Mouse (Mus musculus): ENCODE data around the gene Plcz1. TPM values are rescaled to one million over a fixed set of nuclear protein-coding genes. Genes with fewer than 3 reads are reported as not detected.

The Plcz1 gene
- polyA plus RNA-seq, 1 experiment from 2014 or later = 0.27 TPM

DNA sequence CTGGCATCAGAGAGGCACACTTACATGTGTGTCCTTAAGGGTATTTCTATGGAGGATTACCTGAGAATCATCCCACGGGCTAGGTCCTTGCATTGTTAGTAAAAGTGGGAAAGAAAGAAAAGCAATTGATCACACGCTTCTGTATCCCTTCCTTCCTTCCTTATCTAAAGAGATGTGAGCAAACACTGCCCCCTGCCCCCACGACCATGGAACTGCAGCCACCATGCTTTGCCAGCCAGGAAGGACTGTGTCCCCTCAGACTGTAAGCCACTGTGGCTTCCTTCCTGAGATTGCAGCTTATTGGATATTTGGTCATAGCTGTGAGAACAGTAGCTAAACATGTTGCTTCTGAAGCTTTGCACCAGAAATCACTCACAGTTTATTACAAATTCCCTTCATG, 36.1 kb downstream of the Plcz1 start:
- 70% methylated on average over 3 of the region's 3 CpGs for whole genome bisulfite sequencing (ENCODE audit: insufficient replicate concordance)
- H3K36me3 ChIP-seq (ENCODE audit: control insufficient read depth, insufficient read depth, low read length) = no peaks in the 10 kb centered on the region
- no peak overlapping the region for H3K4me3 ChIP-seq (ENCODE audit: low read depth, low read length)
- H3K27me3 ChIP-seq (ENCODE audit: control insufficient read depth, insufficient read depth, low read length) = no peaks in the 10 kb centered on the region
- no peak overlapping the region for H3K27ac ChIP-seq (ENCODE audit: low read depth, low read length)
- H3K9ac ChIP-seq (ENCODE audit: low read depth, low read length) = no peak overlapping the region
- H3K4me1 ChIP-seq (ENCODE audit: control insufficient read depth, insufficient read depth, low read length) = no peaks in the 10 kb centered on the region
- H3K9me3 ChIP-seq (replicated peaks; ENCODE audit: control insufficient read depth, low read length) = no peaks in the 10 kb centered on the region
- H3K4me2 ChIP-seq = no peak overlapping the region
- no peak for ATAC-seq (replicated peaks; ENCODE audit: insufficient number of reproducible peaks, low FRiP score, low TSS enrichment)

DNA sequence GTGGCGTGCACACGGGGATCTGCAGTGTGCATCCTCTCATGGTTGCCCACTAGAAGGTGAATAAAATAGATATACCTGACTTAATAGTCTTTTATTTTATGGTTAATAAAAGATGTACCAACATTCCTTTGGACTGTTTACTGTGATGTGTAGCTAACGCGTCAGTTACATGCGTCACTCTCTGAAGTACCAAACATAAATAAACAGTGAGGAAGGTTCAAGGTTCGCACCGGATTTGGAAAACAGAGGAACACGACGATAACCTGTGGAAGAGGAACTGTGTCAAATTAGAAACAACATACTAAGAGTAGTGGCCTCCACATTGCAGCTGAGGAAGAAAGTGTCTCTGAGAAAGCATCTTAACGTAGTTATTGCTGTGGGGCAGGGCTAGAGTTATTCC, 51.7 kb downstream of the Plcz1 start:
- no peaks in the 10 kb centered on the region for H3K27me3 ChIP-seq (ENCODE audit: control insufficient read depth, insufficient read depth, low read length)
- ATAC-seq (replicated peaks; ENCODE audit: insufficient number of reproducible peaks, low FRiP score, low TSS enrichment) = no peak
- H3K9me3 ChIP-seq (replicated peaks; ENCODE audit: control insufficient read depth, low read length) = no peaks in the 10 kb centered on the region
- WGBS (ENCODE audit: insufficient replicate concordance) = 72% methylated on average over 10 of the region's 10 CpGs
- no peak overlapping the region for H3K4me2 ChIP-seq
- no peak overlapping the region for H3K9ac ChIP-seq (ENCODE audit: low read depth, low read length)
- H3K36me3 ChIP-seq (ENCODE audit: control insufficient read depth, insufficient read depth, low read length) = no peaks in the 10 kb centered on the region
- no peak overlapping the region for H3K4me3 ChIP-seq (ENCODE audit: low read depth, low read length)
- H3K27ac ChIP-seq (ENCODE audit: low read depth, low read length) = no peak overlapping the region
- H3K4me1 ChIP-seq (ENCODE audit: control insufficient read depth, insufficient read depth, low read length) = no peaks in the 10 kb centered on the region

DNA sequence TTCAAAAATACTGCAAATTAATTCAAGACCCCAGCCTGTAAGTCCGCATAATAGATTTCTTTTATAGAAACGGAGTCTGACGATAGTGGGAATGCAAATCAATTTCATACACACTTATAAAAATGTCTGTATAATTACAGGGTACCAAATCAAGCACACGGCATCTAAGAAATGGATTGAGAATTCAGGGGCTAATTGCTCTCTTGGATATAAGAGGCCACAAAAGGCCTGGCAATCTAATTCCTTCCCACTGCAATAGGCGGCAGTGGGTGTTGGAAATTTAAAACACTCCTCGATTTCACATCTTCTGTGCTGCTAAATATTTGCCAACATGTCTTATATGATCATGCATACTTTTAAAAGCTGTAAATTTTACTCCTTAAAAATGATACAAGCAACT, 52.2 kb downstream of the Plcz1 start:
- Histone ChIP-seq H3K9ac (ENCODE audit: low read depth, low read length) (no peak overlapping the region), H3K4me3 (ENCODE audit: low read depth, low read length) (no peak overlapping the region), H3K27me3 (ENCODE audit: control insufficient read depth, insufficient read depth, low read length) (no peaks in the 10 kb centered on the region), H3K27ac (ENCODE audit: low read depth, low read length) (no peak overlapping the region), H3K4me1 (ENCODE audit: control insufficient read depth, insufficient read depth, low read length) (no peaks in the 10 kb centered on the region), H3K36me3 (ENCODE audit: control insufficient read depth, insufficient read depth, low read length) (no peaks in the 10 kb centered on the region), H3K9me3 (replicated peaks; ENCODE audit: control insufficient read depth, low read length) (no peaks in the 10 kb centered on the region), H3K4me2 (no peak overlapping the region)
- WGBS (ENCODE audit: insufficient replicate concordance) = 86% methylated on average over 6 of the region's 6 CpGs
- ATAC-seq (replicated peaks; ENCODE audit: insufficient number of reproducible peaks, low FRiP score, low TSS enrichment) = no peak

DNA sequence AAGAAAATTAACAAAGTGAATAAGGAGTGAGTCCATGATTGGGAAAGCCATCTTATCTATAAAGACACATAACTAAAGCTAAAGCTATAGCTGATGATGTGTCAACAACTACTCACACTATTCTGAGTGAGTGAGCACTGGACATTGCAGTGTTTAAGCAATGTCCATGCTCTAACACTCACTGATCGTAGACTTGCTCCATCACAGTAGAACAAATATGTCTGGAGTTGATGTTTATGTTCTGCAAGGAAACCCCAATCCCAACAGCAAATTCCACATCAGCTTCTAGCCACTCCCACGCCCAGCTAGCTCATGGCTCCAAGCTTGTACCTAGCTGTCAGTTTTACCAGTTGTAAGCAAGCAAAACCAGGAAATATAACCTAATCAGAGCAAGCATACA, 54.7 kb downstream of the Plcz1 start:
- H3K4me3 ChIP-seq (ENCODE audit: low read depth, low read length) = no peak overlapping the region
- H3K9ac ChIP-seq (ENCODE audit: low read depth, low read length) = no peak overlapping the region
- no peaks in the 10 kb centered on the region for H3K4me1 ChIP-seq (ENCODE audit: control insufficient read depth, insufficient read depth, low read length)
- no peak overlapping the region for H3K4me2 ChIP-seq
- ATAC-seq (replicated peaks; ENCODE audit: insufficient number of reproducible peaks, low FRiP score, low TSS enrichment) = no peak
- H3K36me3 ChIP-seq (ENCODE audit: control insufficient read depth, insufficient read depth, low read length) = no peaks in the 10 kb centered on the region
- no peak overlapping the region for H3K27ac ChIP-seq (ENCODE audit: low read depth, low read length)
- H3K9me3 ChIP-seq (replicated peaks; ENCODE audit: control insufficient read depth, low read length) = no peaks in the 10 kb centered on the region
- WGBS (ENCODE audit: insufficient replicate concordance) = 73% methylated on average over 2 of the region's 2 CpGs
- no peaks in the 10 kb centered on the region for H3K27me3 ChIP-seq (ENCODE audit: control insufficient read depth, insufficient read depth, low read length)

DNA sequence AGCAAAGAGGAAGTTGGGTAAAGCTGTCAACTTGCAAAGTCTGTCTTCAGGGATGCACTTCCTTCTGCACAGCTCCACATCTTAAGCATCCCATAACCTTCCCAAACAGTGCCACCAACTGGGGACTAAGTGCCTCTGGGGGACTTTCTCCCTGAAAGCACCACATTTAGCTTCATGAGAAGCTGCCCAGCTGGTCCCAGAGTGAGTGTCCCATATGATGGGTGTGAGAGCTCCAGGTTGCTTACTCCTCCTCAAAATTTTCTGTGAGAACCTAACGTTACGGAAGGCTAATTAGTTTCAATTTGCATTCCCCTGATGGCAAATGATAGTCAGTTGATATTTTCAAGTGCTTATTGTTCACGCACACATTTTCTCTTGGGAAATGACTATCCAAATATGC, 57.2 kb downstream of the Plcz1 start:
- Histone ChIP-seq H3K27ac (ENCODE audit: low read depth, low read length) (no peak overlapping the region), H3K36me3 (ENCODE audit: control insufficient read depth, insufficient read depth, low read length) (no peaks in the 10 kb centered on the region), H3K9ac (ENCODE audit: low read depth, low read length) (no peak overlapping the region), H3K4me2 (no peak overlapping the region), H3K4me3 (ENCODE audit: low read depth, low read length) (no peak overlapping the region), H3K9me3 (replicated peaks; ENCODE audit: control insufficient read depth, low read length) (no peaks in the 10 kb centered on the region), H3K27me3 (ENCODE audit: control insufficient read depth, insufficient read depth, low read length) (no peaks in the 10 kb centered on the region), H3K4me1 (ENCODE audit: control insufficient read depth, insufficient read depth, low read length) (no peaks in the 10 kb centered on the region)
- 86% methylated on average over 3 of the region's 3 CpGs for WGBS (ENCODE audit: insufficient replicate concordance)
- no peak for ATAC-seq (replicated peaks; ENCODE audit: insufficient number of reproducible peaks, low FRiP score, low TSS enrichment)

DNA sequence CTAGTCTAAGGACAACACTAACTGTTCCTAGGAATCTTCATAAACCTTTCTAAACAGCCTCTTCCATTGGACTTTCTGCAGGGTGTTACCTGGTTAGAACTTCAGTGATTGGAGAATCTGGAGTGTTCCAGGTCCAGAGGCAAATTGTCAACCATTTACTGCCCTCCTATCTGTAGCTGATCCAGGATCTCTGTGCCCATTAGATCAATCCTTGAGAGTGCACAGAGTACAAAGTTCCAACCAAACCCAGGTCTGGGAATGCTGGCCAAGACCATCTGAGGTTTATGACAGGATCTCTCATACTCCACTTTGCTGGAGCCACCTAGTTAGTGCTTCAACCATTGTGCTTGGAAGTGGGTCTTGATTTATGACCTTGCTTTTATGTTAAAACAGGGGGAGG, 60.2 kb downstream of the Plcz1 start:
- Histone ChIP-seq H3K4me3 (ENCODE audit: low read depth, low read length) (no peak overlapping the region), H3K36me3 (ENCODE audit: control insufficient read depth, insufficient read depth, low read length) (no peaks in the 10 kb centered on the region), H3K4me2 (no peak overlapping the region), H3K9me3 (replicated peaks; ENCODE audit: control insufficient read depth, low read length) (no peaks in the 10 kb centered on the region), H3K9ac (ENCODE audit: low read depth, low read length) (no peak overlapping the region), H3K4me1 (ENCODE audit: control insufficient read depth, insufficient read depth, low read length) (no peaks in the 10 kb centered on the region), H3K27me3 (ENCODE audit: control insufficient read depth, insufficient read depth, low read length) (no peaks in the 10 kb centered on the region), H3K27ac (ENCODE audit: low read depth, low read length) (no peak overlapping the region)
- ATAC-seq (replicated peaks; ENCODE audit: insufficient number of reproducible peaks, low FRiP score, low TSS enrichment) = no peak

DNA sequence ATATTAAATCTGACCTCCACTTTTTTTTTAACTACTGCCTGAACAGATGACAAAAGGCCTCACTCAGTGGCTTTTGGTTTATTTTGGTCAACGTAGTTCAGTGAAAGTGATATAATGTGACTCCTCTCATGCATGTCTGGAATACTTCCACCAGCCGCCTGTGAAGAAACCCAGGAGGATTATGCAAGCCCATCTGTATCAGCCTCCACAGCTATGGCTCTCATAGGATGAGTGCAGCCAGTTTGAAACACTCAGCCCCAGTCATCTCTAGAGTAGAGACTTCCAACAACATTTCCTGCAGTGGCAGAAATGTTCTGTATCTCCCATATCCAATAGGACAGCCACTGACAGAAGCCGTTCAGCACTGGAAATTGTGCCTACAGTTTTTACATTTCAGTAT, 63.1 kb downstream of the Plcz1 start:
- WGBS (ENCODE audit: insufficient replicate concordance) = 38% methylated on average over 3 of the region's 3 CpGs
- no peak for ATAC-seq (replicated peaks; ENCODE audit: insufficient number of reproducible peaks, low FRiP score, low TSS enrichment)
- H3K36me3 ChIP-seq (ENCODE audit: control insufficient read depth, insufficient read depth, low read length) = no peaks in the 10 kb centered on the region
- no peak overlapping the region for H3K9ac ChIP-seq (ENCODE audit: low read depth, low read length)
- H3K4me3 ChIP-seq (ENCODE audit: low read depth, low read length) = no peak overlapping the region
- no peak overlapping the region for H3K27ac ChIP-seq (ENCODE audit: low read depth, low read length)
- no peaks in the 10 kb centered on the region for H3K27me3 ChIP-seq (ENCODE audit: control insufficient read depth, insufficient read depth, low read length)
- no peaks in the 10 kb centered on the region for H3K9me3 ChIP-seq (replicated peaks; ENCODE audit: control insufficient read depth, low read length)
- H3K4me1 ChIP-seq (ENCODE audit: control insufficient read depth, insufficient read depth, low read length) = no peaks in the 10 kb centered on the region
- H3K4me2 ChIP-seq = no peak overlapping the region

DNA sequence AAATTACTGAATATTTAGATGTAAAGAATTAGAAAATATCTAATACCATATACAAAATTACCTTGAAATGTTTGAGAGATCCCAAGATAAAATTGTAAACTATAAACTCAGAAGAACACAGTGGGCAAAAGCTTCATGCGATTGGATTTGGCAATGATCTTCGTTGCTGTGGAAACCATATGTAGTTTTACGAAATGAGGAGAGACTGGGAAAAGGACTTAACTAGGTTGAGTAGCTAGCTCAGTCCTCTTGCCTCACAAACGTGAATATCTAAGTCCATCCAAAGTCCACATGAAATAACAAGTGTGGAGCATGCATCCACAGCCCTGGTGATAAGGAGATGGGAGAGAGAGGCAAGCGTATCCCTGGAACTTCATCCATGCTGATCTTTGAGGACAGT, 66.6 kb downstream of the Plcz1 start:
- no peak for ATAC-seq (replicated peaks; ENCODE audit: insufficient number of reproducible peaks, low FRiP score, low TSS enrichment)
- H3K4me3 ChIP-seq (ENCODE audit: low read depth, low read length) = no peak overlapping the region
- H3K36me3 ChIP-seq (ENCODE audit: control insufficient read depth, insufficient read depth, low read length) = no peaks in the 10 kb centered on the region
- H3K9ac ChIP-seq (ENCODE audit: low read depth, low read length) = no peak overlapping the region
- H3K4me1 ChIP-seq (ENCODE audit: control insufficient read depth, insufficient read depth, low read length) = no peaks in the 10 kb centered on the region
- WGBS (ENCODE audit: insufficient replicate concordance) = 80% methylated on average over 5 of the region's 5 CpGs
- no peak overlapping the region for H3K4me2 ChIP-seq
- no peaks in the 10 kb centered on the region for H3K27me3 ChIP-seq (ENCODE audit: control insufficient read depth, insufficient read depth, low read length)
- no peak overlapping the region for H3K27ac ChIP-seq (ENCODE audit: low read depth, low read length)
- no peaks in the 10 kb centered on the region for H3K9me3 ChIP-seq (replicated peaks; ENCODE audit: control insufficient read depth, low read length)

DNA sequence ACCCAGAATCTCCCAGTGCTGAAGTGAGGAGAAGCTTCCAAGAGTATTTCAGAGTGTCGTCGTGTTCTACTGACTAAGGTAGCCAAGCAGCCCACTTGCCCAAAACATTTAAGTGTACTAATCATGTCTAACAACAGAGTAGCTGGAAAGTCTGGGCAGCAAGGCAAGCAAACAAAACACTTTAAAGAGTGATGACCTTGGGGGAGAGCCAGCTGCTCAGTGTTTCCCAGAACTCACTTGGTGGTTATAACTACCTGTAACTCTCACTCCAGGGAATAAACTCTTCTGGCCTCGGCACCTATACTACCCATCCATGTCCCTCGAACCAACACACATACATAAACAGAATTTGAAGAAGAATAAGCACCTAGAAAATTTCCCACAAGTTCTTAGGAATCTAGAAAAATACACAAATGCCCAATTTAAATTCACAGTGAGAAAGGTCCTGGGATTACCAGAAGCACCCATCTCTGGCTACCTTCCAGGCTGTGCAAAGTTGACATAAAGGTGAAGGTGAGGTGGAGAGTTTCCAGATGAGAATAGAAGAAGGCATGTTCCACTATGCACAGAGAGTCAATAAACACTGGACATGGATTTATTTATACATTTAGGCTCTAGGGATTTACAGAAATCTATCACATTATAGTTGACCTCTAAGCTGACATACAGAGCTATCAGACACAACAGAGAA, 69.5 kb downstream of the Plcz1 start:
- Histone ChIP-seq H3K4me1 (ENCODE audit: control insufficient read depth, insufficient read depth, low read length) (no peaks in the 10 kb centered on the region), H3K27me3 (ENCODE audit: control insufficient read depth, insufficient read depth, low read length) (no peaks in the 10 kb centered on the region), H3K9me3 (replicated peaks; ENCODE audit: control insufficient read depth, low read length) (no peaks in the 10 kb centered on the region), H3K4me3 (ENCODE audit: low read depth, low read length) (no peak overlapping the region), H3K36me3 (ENCODE audit: control insufficient read depth, insufficient read depth, low read length) (no peaks in the 10 kb centered on the region), H3K9ac (ENCODE audit: low read depth, low read length) (no peak overlapping the region), H3K27ac (ENCODE audit: low read depth, low read length) (no peak overlapping the region), H3K4me2 (no peak overlapping the region)
- ATAC-seq (replicated peaks; ENCODE audit: insufficient number of reproducible peaks, low FRiP score, low TSS enrichment) = no peak
- WGBS (ENCODE audit: insufficient replicate concordance) = 64% methylated on average over 4 of the region's 4 CpGs
